17 mouse cellular contexts compared by ENCODE assay signal in genomic region chr15:79706603-79707214, GRCm38 (mm10). TPM values are rescaled to one million over a fixed set of nuclear protein-coding genes. Genes with fewer than 3 reads are reported as not detected.
DNase-seq lines count a peak whose midpoint lies in the region; ATAC-seq and TF ChIP-seq lines count a peak whose summit lies in the region.
"Had no signal": no experiment of that assay in that cellular context is flagged by ENCODE, and none has a peak within 500 bp of the region (broad histone marks: within the 10 kb centered on the region; RNA-seq: fewer than 3 reads in every experiment).

No protein-coding gene starts in this region.

- TF ChIP-seq POLR2A in kidney, adult 2 months (IDR thresholded peaks at IDR 0.05; ENCODE audit: low read depth, low read length): no peak

- H3K4me3 ChIP-seq in forebrain, embryonic 15.5 days: no peak overlapping the region
- no peak overlapping the region for H3K4me3 ChIP-seq in forebrain, embryonic 10.5 days
- no peak overlapping the region for H3K4me3 ChIP-seq in kidney, adult 2 months (ENCODE audit: insufficient read depth, low read depth, low read length)
- H3K4me3 ChIP-seq: embryonic facial prominence, embryonic 10.5 days; heart, embryonic 12.5 days; hindbrain, embryonic 15.5 days had no signal

- no peaks in the 10 kb centered on the region for H3K9me3 ChIP-seq in forebrain, embryonic 15.5 days
- no peaks in the 10 kb centered on the region for H3K9me3 ChIP-seq in forebrain, embryonic 10.5 days
- H3K9me3 ChIP-seq: embryonic facial prominence, embryonic 10.5 days; heart, embryonic 12.5 days; hindbrain, embryonic 15.5 days had no signal

- H3K9ac ChIP-seq in forebrain, embryonic 15.5 days (replicated peaks): no peak overlapping the region
- H3K9ac ChIP-seq: forebrain, postnatal 0 days; heart, embryonic 12.5 days; hindbrain, embryonic 15.5 days had no signal

- DNase-seq in cerebellum, adult 18-20 months: peak; percentile 46 to 47
- DNase-seq in cerebellum, postnatal 10 days: no peak
- no peak for DNase-seq in forebrain, embryonic 10.5 days (ENCODE audit: extremely low spot score, low spot score)
- peak; percentile 68 for DNase-seq in kidney, adult 2 months
- DNase-seq in kidney, postnatal 4 days: no peak
- peak; percentile 71 for DNase-seq in brain, adult 2 months (ENCODE audit: low read depth, low spot score)
- DNase-seq: adrenal gland, postnatal 14 days; cerebellum, adult 11-12 months; forebrain, postnatal 0 days; gastrocnemius, postnatal 14 days; heart, postnatal 36 days had no signal

- 77% methylated on average over 17 of the region's 17 CpGs for WGBS in forebrain, embryonic 15.5 days
- 93% methylated on average over 17 of the region's 17 CpGs for WGBS in forebrain, embryonic 10.5 days
- WGBS in kidney, adult 2 months: 64% methylated on average over 17 of the region's 17 CpGs

- ATAC-seq in forebrain, embryonic 15.5 days (replicated peaks): no peak
- ATAC-seq: activated CD4-positive, CD25-positive, alpha-beta regulatory T cell, adult 4 months; forebrain, postnatal 0 days; intestine, embryonic 16.5 days had no signal

- no peak for TF ChIP-seq CTCF in kidney, adult 2 months (conservative IDR thresholded peaks at IDR 0.05; ENCODE audit: insufficient read depth, insufficient read length, low read depth, low read length)

- 0 out of 2 replicates have a peak, but pooled peaks cover 5% of the 10 kb centered on the region for H3K4me1 ChIP-seq in forebrain, embryonic 15.5 days
- H3K4me1 ChIP-seq in forebrain, embryonic 10.5 days: no peaks in the 10 kb centered on the region
- H3K4me1 ChIP-seq in kidney, adult 2 months (ENCODE audit: control insufficient read depth, insufficient read depth, low read length): no peaks in the 10 kb centered on the region
- H3K4me1 ChIP-seq: embryonic facial prominence, embryonic 10.5 days; hindbrain, embryonic 15.5 days had no signal

- peaks cover 40% of the 10 kb centered on the region for H3K36me3 ChIP-seq in forebrain, embryonic 15.5 days
- peaks cover 58% of the 10 kb centered on the region for H3K36me3 ChIP-seq in forebrain, embryonic 10.5 days (replicated peaks)
- H3K36me3 ChIP-seq in kidney, adult 2 months (ENCODE audit: control insufficient read depth, insufficient read depth, low read length): no peaks in the 10 kb centered on the region

- H3K27ac ChIP-seq in forebrain, embryonic 15.5 days (replicated peaks): 0 out of 2 replicates have a peak overlapping the region, but pooled peaks have one; percentile 13
- no peak overlapping the region for H3K27ac ChIP-seq in forebrain, embryonic 10.5 days
- H3K27ac ChIP-seq in kidney, adult 2 months (ENCODE audit: insufficient read depth, low read depth, low read length): no peak overlapping the region
- H3K27ac ChIP-seq: embryonic facial prominence, embryonic 10.5 days; hindbrain, embryonic 15.5 days had no signal

- H3K4me2 ChIP-seq in forebrain, embryonic 15.5 days (replicated peaks): no peak overlapping the region
- H3K4me2 ChIP-seq: heart, embryonic 12.5 days; hindbrain, embryonic 15.5 days had no signal

- no peaks in the 10 kb centered on the region for H3K27me3 ChIP-seq in forebrain, embryonic 15.5 days
- no peaks in the 10 kb centered on the region for H3K27me3 ChIP-seq in forebrain, embryonic 10.5 days (ENCODE audit: poor library complexity, severe bottlenecking)
- H3K27me3 ChIP-seq in kidney, adult 2 months (replicated peaks; ENCODE audit: control insufficient read depth, insufficient read depth, low read length): no peaks in the 10 kb centered on the region
- H3K27me3 ChIP-seq: heart, embryonic 12.5 days; hindbrain, embryonic 15.5 days had no signal

RNA-seq across cellular contexts. Expression of gene Gtpbp1, which starts 16.1 kb away (rescaled TPM):
- polyA plus RNA-seq in forebrain, embryonic 15.5 days (2015; fragmentation: Nextera tagmentation; extraction: Ambion mirVana): 53.9 and 58.0 TPM in 2 replicates
- 48.3 and 52.5 TPM in 2 replicates for polyA plus RNA-seq in forebrain, embryonic 10.5 days (2016; fragmentation: Nextera tagmentation; extraction: Ambion mirVana)
- 29.9 and 35.3 TPM in 2 replicates for polyA plus RNA-seq in kidney, adult 2 months (2012; rRNA removed)

RNA-seq across cellular contexts. Expression of gene Josd1, which starts 19.0 kb away (rescaled TPM):
- polyA plus RNA-seq in forebrain, embryonic 15.5 days (2015; fragmentation: Nextera tagmentation; extraction: Ambion mirVana): 23.3 and 26.8 TPM in 2 replicates
- polyA plus RNA-seq in forebrain, embryonic 10.5 days (2016; fragmentation: Nextera tagmentation; extraction: Ambion mirVana): 16.6 and 18.6 TPM in 2 replicates
- 19.5 and 19.9 TPM in 2 replicates for polyA plus RNA-seq in kidney, adult 2 months (2012; rRNA removed)

RNA-seq across cellular contexts. Expression of gene Sun2, which starts 35.6 kb away (rescaled TPM):
- 10.5 and 11.6 TPM in 2 replicates for polyA plus RNA-seq in forebrain, embryonic 15.5 days (2015; fragmentation: Nextera tagmentation; extraction: Ambion mirVana)
- polyA plus RNA-seq in forebrain, embryonic 10.5 days (2016; fragmentation: Nextera tagmentation; extraction: Ambion mirVana): 2.0 and 3.4 TPM in 2 replicates
- 31.5 and 31.9 TPM in 2 replicates for polyA plus RNA-seq in kidney, adult 2 months (2012; rRNA removed)

RNA-seq across cellular contexts. Expression of gene Tomm22, which starts 36.0 kb away (rescaled TPM):
- polyA plus RNA-seq in forebrain, embryonic 15.5 days (2015; fragmentation: Nextera tagmentation; extraction: Ambion mirVana): 264 and 266 TPM in 2 replicates
- polyA plus RNA-seq in forebrain, embryonic 10.5 days (2016; fragmentation: Nextera tagmentation; extraction: Ambion mirVana): 268 and 286 TPM in 2 replicates
- 38.2 and 52.5 TPM in 2 replicates for polyA plus RNA-seq in kidney, adult 2 months (2012; rRNA removed)

RNA-seq across cellular contexts. Expression of gene Cby1, which starts 47.7 kb away (rescaled TPM):
- 116 and 124 TPM in 2 replicates for polyA plus RNA-seq in forebrain, embryonic 15.5 days (2015; fragmentation: Nextera tagmentation; extraction: Ambion mirVana)
- polyA plus RNA-seq in forebrain, embryonic 10.5 days (2016; fragmentation: Nextera tagmentation; extraction: Ambion mirVana): 79.1 and 80.3 TPM in 2 replicates
- polyA plus RNA-seq in kidney, adult 2 months (2012; rRNA removed): 12.0 and 15.1 TPM in 2 replicates

Comparison
In these comparisons a context has a peak if more than half of its experiments do, and no peak if none do; other contexts are left out.
1. DNase-seq: peak in cerebellum, adult 18-20 months (2 of 2), kidney, adult 2 months (single experiment) and brain, adult 2 months (single experiment); none in cerebellum, postnatal 10 days (0 of 2), forebrain, embryonic 10.5 days (single experiment) and kidney, postnatal 4 days (0 of 2).